Mouse (Mus musculus) retina, adult 2 months (tissue): Measurements from ENCODE around the gene Ube2g1.

Experiments
- DNase-seq: peaks from one replicate; pipeline ENCODE4 v3.0.0-alpha.2; 2012; ENCODE audit warnings: low read depth, low spot score

The Ube2g1 gene

DNA sequence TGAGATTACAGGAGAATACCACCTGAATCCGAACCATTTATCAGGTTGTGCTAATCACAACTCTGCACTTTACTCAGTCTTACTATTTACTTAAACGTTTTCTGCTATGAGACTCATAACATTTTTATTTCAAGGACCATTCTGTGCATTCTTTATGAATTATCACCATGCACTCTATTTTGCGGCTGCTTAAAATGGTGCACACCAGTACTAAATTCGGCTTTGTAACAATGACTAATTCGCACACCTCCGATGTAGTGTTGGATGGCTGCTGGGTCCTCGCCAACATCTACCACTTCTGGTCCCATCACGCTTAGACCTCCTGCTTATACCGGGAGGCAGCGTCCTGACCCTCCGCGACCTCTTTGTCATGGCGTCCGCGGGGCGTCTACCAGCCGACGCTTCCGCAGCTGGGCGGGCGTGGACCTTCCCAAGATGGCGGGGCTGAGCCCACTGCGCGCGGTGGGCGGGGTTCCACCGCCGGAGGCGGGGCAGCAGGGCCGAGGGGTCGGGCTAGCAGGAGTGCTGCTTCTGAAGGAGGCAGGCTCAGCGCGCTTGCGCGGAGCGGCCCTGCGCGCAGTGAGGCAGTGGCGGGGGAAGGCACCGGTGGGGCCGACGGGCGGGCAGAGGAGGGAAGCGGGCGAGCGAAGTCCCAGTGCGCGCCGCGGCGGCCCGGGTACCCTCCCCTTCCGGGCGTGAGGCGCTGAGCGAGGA, at the start of gene Ube2g1:
Gene Ube2g1, plus strand, starts transcription at position 590 of the 714 bp plus-strand sequence.
- DNase-seq = peak; percentile 94

DNA sequence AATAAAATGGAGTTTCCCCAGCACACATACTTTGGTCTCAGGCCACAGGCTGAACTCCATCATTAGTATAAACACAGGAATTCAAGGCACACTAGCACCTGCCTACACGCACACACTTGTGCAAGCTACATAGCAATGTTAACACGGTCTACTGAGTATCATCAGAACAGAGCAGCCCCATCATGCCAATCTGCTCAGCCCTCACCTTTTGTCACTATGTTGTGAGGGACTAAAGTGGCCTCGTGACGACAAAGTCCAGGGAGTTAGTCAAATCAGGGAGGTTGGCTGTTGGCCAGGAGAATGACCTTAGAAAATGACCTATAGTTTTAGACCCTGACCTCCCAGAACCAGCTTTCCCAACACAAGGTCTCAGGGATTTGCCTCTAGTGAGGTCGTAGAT, 48.9 kb upstream of the Ube2g1 start:
- DNase-seq = no peak

- no peak for DNase-seq
These were observed 46.4 kb upstream of the Ube2g1 start for GRCm38 (mm10) chr11:72560661-72561060.

DNA sequence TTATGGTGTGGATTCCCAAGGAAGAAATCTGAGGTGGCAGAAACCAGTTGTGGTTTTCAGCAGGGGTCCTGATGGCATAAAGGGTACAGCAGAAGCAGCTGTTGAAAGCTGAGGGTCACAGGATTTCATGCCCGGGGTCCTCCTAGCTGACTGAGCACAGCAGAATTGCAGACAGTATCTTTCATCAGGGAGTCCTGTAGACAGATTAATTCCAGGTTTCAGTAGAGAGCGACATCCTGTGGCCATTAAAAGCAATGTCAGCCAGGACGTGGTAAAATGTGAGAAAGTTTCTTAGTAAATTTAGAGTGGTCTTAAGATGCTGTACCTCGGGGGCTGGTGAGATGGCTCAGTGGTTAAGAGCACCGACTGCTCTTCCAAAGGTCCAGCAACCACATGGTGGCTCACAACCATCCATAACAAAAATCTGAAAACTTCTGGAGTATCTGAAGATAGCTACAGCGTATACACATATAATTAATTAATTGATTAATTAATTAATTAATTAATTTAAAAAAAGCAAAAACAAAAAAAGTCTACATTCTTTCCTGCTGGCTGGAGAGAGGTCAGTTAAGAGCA, 42.8 kb upstream of the Ube2g1 start:
- DNase-seq = peak; percentile 29

DNA sequence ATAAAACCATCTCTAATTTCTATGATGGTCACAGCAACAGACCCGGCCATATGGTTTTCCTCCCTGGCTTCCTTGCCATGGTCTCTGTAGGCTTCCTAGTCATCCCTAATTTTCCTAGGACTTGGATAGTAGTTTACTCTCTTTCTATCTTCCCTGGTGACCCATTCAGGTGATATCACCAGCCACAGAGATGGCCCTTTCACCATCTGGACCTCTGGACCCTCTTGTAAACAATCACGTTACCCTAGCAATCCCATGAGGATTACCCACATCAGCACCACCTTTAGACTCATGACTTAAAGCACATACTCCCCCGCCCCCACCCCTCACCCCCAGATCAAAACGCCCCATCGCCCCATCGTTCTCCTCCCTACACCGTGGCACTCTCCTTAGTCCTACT, 40.8 kb upstream of the Ube2g1 start:
- DNase-seq = no peak

DNA sequence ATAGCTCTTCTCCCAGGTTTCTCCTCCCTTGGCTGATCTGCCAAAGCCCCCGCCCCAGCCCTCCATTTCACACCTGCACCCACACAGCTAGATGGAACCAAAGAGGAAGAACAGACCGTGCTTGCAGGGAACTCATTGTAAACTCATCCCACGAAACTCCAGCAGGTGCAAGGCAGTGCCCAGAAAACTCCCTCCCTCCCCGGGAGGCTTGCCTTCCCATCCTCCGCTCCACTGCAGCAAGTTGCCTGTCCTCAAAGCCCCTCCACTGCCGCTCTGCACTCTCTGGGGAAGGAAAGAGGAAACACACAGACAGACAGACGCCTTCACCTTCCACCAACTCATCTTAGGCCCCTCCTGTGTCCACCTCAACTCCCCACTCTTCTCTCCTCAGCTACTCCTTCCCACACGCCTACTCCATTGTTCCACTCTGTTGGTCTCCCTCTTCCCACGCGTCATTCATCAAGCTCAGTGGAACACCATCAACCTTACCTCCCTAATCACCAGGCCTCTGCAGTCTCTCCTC, 40.2 kb upstream of the Ube2g1 start:
- DNase-seq = no peak

DNA sequence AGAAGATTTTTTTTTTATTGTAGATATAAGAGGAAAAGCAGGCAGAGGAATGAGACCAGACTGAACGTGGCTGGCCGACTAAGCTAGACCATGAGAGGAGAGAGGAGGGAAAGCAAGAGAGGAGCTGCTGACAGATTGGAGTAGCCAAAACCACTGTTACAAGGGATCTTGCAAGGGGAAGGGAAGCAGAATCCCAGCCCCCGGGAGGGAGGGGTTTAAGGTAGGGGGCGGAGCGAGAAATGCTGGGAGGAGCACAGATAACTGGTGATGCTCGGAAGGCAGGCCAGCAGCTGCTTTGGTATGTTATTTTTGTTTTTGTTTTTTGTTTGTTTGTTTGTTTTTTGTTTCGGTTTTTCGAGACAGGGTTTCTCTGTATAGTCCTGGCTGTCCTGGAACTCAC, 38.0 kb upstream of the Ube2g1 start:
- DNase-seq = no peak

GRCm38 (mm10) chr11:72569671-72570318, 37.3 kb upstream of the Ube2g1 start:
- DNase-seq = no peak

DNA sequence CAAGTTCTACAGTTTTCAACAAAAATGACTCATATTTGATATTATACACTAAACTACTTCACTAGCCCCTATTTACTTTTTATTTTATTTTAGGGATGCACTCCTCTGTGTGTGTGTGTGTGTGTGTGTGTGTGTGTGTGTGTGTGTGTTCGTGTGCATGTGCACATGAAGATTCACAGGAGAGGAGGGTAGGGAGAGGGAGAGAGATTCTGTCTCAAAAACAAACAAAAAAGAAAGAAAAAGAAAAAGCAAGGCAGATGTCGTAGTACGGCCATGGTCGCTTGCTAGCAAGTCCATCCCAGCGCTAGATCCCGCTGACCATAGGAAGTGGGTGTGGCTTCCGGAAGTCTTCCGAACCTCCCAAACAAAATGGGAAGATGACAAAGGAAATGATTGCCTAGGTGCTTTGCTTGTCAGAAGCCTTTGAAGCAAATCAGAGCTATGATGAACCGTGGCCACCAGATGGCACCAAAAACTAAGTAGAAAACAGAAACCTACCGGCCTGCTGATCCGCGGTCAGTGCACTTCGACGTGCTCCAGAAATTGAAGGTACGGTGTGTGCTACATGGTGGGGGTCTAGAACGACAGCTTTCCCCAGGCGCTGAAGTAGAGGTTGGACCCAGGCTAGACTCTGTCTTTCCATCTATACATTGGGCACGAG, 36.6 kb upstream of the Ube2g1 start:
- DNase-seq = peak; percentile 70

GRCm38 (mm10) chr11:72573819-72574218, 33.3 kb upstream of the Ube2g1 start:
- DNase-seq = no peak

DNA sequence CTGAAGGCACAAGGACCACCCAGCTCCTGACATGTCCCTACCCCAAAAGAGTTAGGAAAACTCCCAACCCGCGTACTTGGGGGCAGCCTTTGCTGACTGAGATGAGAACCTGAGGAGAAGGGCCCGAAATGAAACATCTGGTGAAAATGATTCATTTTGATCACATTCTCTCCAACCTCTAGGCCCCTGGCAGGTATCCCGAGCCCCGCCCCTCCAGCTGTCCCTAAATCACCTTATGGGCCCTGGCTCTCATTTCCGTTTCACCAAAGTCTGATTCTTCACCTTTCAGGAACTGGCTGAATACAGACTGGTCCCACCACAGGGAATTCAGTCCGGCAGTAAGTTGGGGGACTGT, 31.0 kb upstream of the Ube2g1 start:
- no peak for DNase-seq

DNA sequence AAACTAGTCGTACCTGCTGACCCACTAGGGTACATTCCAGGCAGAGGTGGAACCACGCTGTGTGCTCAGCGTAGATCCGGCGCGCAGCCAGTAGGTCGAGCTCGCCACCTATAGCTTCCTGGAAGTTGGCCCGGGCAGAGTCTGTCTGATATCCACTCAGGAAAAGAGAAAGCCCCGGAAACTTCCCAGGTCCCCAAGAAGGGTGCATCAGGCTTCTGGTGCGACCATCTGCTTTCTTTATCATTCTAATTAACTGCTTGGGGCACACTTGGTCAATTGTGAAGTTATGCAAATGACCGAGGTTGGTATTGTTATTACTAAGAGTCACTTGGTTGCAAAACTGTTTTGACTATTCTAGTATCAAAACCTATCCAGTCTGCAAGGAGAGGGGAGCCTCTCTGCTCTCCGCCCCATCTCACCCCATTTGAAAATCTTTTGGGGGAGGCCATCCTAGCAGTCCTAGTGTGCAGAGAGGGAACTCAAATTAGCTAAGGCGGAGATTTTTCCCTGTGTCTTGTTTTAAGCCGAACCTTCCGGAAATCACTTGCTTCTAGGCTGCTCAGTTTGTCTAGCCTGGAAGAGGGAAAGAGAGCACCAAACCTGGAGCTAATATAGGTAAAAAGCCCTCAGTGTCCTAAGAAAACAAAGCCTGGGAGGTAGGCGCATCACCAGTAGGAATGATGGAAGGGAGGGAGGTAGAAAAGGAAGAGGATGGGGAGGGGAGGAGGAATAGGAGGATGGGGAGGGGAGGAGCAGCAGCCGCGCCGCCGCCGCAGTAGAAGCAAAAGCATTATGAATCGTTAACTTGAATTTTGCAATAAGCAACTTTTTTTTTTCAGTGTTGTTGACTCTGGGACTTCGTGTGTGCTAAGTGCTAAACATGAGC, 30.4 kb upstream of the Ube2g1 start:
- DNase-seq = no peak

- no peak for DNase-seq
These were observed 28.6 kb upstream of the Ube2g1 start for GRCm38 (mm10) chr11:72578471-72578870.

DNA sequence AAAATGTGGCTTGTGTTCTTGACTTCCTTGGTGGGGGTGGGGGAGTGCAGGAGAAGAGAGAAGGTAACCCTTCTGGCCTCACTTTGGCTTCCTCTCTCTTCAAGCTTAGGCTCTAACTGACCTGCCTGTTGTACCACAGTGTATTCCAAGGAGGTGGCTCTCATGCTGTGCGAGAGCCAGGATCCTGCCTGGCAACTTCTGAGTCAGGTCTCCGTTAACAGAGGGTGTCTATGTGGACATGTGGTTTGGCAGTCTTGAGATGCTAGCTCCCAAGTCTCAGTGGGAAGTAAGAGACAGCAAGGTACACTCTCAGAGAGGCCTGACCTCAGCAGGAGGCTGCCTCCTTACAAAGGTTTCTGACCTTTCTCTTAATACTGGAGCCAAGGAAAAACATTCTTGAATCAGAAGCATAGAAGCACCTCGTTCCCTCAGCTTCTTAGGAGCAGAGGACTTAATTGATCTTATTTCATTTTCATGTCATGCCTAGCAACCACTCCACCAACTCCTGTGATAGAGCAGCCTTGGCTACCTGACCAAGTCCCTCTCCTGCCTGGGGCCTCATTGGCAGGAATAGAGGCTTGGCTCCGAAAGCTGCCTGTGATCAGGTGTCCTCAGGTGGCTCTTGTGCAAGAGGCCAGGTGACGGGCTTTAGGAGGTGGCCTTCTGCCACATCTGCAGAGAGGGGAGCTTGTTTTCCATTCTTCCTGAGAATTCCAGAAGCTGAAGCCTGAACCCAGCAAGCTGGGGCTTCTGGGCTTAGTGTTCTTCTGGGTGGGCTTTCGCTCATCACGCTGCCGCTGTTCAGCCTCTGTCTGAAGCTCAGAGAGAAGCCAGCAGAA, 25.3 kb upstream of the Ube2g1 start:
- DNase-seq = no peak

DNA sequence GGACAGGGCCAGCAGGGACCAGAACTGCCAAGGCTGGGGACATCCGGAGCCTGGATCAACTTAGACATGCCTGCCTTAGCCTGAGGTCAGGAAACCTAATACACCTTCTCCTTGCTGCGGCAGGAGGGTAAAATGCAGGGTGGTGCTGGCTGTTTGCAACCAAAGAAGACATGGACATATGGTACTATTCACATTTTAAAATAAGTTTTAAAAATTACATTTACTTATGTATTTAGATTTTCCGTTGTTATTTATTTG, 24.7 kb upstream of the Ube2g1 start:
- no peak for DNase-seq

GRCm38 (mm10) chr11:72583092-72583491, 24.0 kb upstream of the Ube2g1 start:
- no peak for DNase-seq

GRCm38 (mm10) chr11:72586570-72586969, 20.5 kb upstream of the Ube2g1 start:
- no peak for DNase-seq

DNA sequence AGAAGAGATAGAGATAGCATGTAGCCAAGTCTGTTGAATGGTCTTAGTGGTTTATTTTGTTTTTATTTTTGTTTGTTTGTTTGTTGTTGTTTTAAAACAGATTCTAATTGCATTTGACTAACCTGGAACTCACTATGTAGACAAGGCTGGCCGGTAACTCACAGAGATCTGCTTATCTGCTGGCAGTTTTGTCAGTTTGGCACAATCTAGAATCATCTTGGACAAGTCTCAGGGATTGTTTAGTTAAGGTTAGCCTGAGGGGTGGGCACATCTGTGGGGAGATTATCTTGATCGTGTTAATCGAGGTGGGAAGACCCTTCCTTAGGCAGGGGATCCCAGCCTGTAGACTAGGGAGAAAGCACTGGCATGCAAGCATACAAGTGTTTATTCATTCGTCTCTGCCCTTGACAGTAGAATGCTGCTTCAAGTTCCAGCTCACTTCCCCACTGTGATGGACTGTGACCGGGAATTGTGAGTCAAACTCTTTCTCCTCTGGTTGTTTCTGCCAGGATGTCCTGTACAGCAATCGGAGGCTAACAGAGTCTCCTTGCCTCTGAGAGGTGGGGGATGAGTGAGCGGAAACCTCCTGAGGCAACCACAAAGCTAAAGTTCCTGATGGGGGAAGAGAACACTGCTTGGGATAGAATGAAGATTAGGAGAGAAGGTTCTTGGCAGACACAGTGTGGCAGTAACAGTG, 19.4 kb upstream of the Ube2g1 start:
- DNase-seq = no peak

- DNase-seq = no peak
These were observed 11.9 kb upstream of the Ube2g1 start for GRCm38 (mm10) chr11:72595010-72595737.
